Mouse (Mus musculus) kidney, adult 2 months (tissue): ENCODE measurements around the gene Tln2.

ENCODE experiments used
- CTCF ChIP-seq: fragments of 200-500 bp; conservative IDR thresholded peaks from 2 replicates; pipeline ENCODE4 v1.5.1; 2011; ENCODE audit warnings: low read depth, mild to moderate bottlenecking, control low read depth, low read length, moderate library complexity, mixed read lengths; ENCODE audit not compliant: insufficient read depth, insufficient read length
- POLR2A ChIP-seq: fragments of 200-500 bp; IDR thresholded peaks from one replicate; pipeline ENCODE4 v1.6.1; 2011; ENCODE audit warnings: low read depth, low read length, control low read depth

DNA sequence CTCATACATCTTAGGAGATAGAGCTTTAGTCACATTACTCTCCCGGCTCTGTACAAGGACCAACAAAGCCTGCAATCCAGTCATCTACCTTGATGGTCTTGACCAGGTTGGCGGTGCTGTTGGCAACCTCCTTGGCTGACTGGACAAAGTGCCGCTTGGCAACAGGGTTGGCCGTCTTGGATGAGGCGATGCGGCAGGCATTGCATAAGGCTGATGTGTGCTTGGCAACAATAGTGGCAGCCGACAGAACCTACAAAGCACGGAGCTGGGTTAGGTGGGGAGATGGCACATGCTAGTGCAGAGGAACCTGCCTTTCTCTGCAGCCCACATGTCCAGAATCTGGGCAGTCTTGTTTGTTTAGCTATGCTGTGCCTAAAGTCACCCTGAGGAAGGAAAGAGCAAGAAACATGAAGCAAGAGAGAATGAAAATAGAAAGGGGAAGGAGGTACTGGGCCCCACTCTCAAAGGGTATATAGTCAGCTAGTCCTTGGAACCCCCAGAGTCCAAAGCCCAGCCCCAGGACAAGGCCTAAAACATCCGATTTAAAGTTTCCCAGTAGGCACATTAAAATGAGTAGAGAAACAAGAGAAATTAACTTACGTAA, 257.0 kb downstream of the Tln2 start:
- TF ChIP-seq POLR2A, result no peak
- no peak for TF ChIP-seq CTCF
